Mouse (Mus musculus): Measurements from ENCODE around the gene Prss44. TPM values are rescaled to one million over a fixed set of nuclear protein-coding genes. Genes with fewer than 3 reads are reported as not detected.
A peak's percentile ranks its signal among the peaks of the same experiment; 100 is the strongest.
"Not testable (repeated sequence)": the region's sequence is repeated elsewhere in the genome, so short reads cannot be mapped to it uniquely, and the experiment has no call there.

Gene Prss44
- total and polyA plus RNA-seq, 2 experiments from 2014 or later, result not detected

DNA sequence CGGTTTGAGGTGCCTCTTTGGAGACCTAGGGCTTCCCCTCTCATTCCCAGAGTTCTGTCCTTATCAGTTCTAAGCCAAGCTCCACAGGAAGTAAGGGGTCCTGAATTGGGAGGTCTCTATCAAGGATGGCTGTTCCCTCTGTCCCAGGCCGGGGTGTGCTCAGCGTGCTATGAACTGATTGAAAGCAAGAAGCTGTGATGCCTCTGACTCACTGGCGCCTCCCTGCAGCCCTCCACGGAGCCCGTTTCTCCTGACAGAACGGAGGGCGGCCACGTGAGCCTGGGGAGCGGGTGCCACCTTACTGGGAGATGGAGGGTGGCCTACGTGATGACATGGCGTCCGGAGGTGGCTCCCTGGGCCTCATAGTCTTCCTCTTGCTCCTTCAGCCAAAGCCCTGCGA lies 15.9 kb upstream of the Prss44 start, which contains the start of gene Prss42:
Gene Prss42 (plus strand): TSS at position 301 of the 400 bp plus-strand sequence.
- Histone ChIP-seq H3K4me1 (ENCODE audit: insufficient read depth) (no peaks in the 10 kb centered on the region), H3K36me3 (ENCODE audit: insufficient read depth) (no peaks in the 10 kb centered on the region), H3K27me3 (ENCODE audit: insufficient read depth, low read length) (no peaks in the 10 kb centered on the region), H3K9me3 (ENCODE audit: low read length) (no peaks in the 10 kb centered on the region), H3K27ac (ENCODE audit: low read depth, low read length) (no peak within 1 kb of the TSS), H3K4me2 (ENCODE audit: low read depth) (no peak within 1 kb of the TSS), H3K9ac (no peak within 1 kb of the TSS), H3K4me3 (ENCODE audit: low read depth, low read length) (no peak within 1 kb of the TSS)
- WGBS, result 92% methylated on average over 14 of the region's 14 CpGs
- ATAC-seq (no peak), DNase-seq (no peak)
- TF ChIP-seq CTCF (IDR thresholded peaks at IDR 0.05; ENCODE audit: low read depth), result no peak

DNA sequence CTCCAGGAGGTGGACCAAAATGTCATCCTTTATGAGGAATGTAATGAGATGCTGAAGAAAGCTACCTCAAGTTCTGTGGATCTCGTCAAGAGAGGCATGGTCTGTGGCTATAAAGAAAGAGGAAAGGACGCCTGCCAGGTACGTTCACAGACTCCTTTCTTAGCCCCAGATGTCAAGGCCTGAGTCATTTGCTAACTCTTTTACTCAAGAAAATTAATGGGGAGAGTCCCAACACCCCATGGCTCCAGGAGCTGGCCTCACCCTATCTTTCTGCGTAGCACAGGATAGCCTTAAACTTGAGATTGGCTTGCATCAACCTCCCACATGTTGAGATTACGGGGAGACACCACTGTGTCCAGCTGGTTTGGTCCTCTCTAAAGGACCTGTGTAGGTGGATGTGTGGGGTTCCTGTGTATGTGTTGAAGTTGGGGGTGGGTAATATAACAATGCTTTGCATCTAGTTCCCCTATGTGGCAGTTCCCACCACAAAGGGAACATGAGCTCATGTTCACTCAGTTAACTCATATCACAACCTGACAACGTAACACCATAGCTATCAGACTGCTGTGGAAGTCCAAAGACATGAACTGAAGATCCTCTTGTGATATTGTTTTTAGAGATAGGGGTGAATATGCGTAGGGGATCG lies 12.8 kb upstream of the Prss44 start:
- H3K9me3 ChIP-seq (ENCODE audit: low read length), result no peaks in the 10 kb centered on the region
- no peak overlapping the region for H3K9ac ChIP-seq
- no peaks in the 10 kb centered on the region for H3K36me3 ChIP-seq (ENCODE audit: insufficient read depth)
- no peak for TF ChIP-seq CTCF (IDR thresholded peaks at IDR 0.05; ENCODE audit: low read depth)
- ATAC-seq (no peak), DNase-seq (no peak)
- no peak overlapping the region for H3K4me2 ChIP-seq (ENCODE audit: low read depth)
- no peak overlapping the region for H3K4me3 ChIP-seq (ENCODE audit: low read depth, low read length)
- H3K27me3 ChIP-seq (ENCODE audit: insufficient read depth, low read length), result no peaks in the 10 kb centered on the region
- 91% methylated on average over 8 of the region's 8 CpGs for WGBS
- no peaks in the 10 kb centered on the region for H3K4me1 ChIP-seq (ENCODE audit: insufficient read depth)
- no peak overlapping the region for H3K27ac ChIP-seq (ENCODE audit: low read depth, low read length)

DNA sequence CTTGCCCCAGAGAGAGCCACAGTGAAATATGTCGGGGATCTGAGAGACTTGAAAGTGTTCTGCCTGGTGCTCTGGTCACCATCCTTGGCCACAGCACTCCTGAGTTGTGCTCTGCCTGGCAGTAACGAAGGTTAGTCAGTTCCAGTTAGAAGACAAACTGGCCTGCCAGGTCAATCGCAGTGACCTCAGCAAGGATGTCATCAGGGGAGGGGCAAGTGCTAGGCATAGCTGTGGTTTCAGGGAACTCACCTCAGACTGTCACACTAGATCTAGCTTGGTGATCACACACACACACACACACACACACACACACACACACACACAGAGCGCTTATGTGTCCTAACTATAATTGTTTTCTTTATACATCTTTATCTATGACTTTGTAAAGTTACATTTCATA lies 10.5 kb upstream of the Prss44 start:
- H3K9me3 ChIP-seq (ENCODE audit: low read length), result no peaks in the 10 kb centered on the region
- ATAC-seq (no peak), DNase-seq (no peak)
- H3K4me1 ChIP-seq (ENCODE audit: insufficient read depth), result no peaks in the 10 kb centered on the region
- TF ChIP-seq CTCF (IDR thresholded peaks at IDR 0.05; ENCODE audit: low read depth), result no peak
- no peaks in the 10 kb centered on the region for H3K36me3 ChIP-seq (ENCODE audit: insufficient read depth)
- no peaks in the 10 kb centered on the region for H3K27me3 ChIP-seq (ENCODE audit: insufficient read depth, low read length)
- no peak overlapping the region for H3K27ac ChIP-seq (ENCODE audit: low read depth, low read length)
- whole genome bisulfite sequencing, result 73% methylated on average over 4 of the region's 4 CpGs
- no peak overlapping the region for H3K4me3 ChIP-seq (ENCODE audit: low read depth, low read length)
- H3K9ac ChIP-seq, result no peak overlapping the region
- no peak overlapping the region for H3K4me2 ChIP-seq (ENCODE audit: low read depth)

DNA sequence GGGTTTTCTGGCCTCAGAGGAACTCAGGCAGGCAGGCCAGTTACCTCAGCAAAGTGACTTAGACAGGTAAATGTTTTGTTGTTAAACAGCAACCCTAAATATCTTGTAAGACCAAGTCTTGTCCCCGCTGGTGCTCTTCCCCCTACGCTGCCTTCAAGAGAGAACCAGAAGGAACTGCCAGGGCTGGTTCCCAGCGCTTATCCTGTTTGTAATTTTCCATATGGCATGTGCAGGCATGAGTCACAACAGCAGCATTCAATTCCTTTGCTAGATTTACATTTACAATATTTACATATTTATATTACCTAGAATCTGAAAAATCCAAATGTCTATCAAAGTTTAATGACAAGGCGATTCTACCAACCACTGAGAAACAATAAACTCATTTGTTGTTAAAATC lies 3.7 kb upstream of the Prss44 start:
- 71% methylated on average over 4 of the region's 4 CpGs for WGBS
- H3K4me2 ChIP-seq (ENCODE audit: low read depth), result no peak overlapping the region
- no peaks in the 10 kb centered on the region for H3K27me3 ChIP-seq (ENCODE audit: insufficient read depth, low read length)
- no peaks in the 10 kb centered on the region for H3K36me3 ChIP-seq (ENCODE audit: insufficient read depth)
- DNase-seq (peak; percentile 5), ATAC-seq (no peak)
- no peak overlapping the region for H3K9ac ChIP-seq
- no peak overlapping the region for H3K4me3 ChIP-seq (ENCODE audit: low read depth, low read length)
- H3K27ac ChIP-seq (ENCODE audit: low read depth, low read length), result no peak overlapping the region
- no peaks in the 10 kb centered on the region for H3K9me3 ChIP-seq (ENCODE audit: low read length)
- TF ChIP-seq CTCF (IDR thresholded peaks at IDR 0.05; ENCODE audit: low read depth), result no peak
- H3K4me1 ChIP-seq (ENCODE audit: insufficient read depth), result no peaks in the 10 kb centered on the region

DNA sequence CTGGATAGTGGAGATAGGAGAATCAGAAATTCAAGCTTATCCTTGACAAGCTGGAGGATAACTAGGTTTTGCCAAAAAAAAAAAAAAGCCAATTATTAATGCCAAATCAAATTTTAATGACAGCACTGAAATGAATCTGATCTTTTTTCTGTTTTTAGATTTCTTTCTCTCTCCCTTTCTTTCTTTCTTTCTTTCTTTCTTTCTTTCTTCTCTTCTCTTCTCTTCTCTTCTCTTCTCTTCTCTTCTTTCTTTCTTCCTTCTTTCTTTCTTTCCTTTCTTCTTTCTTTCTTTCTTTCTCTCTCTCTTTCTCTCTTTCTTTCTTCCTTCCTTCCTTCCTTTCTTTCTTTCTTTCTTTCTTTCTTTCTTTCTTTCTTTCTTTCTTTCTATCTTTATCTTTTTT lies 6.8 kb downstream of the Prss44 start:
- H3K9me3 ChIP-seq (ENCODE audit: low read length); H3K4me2 ChIP-seq (ENCODE audit: low read depth); H3K27ac ChIP-seq (ENCODE audit: low read depth, low read length); H3K27me3 ChIP-seq (ENCODE audit: insufficient read depth, low read length); ATAC-seq; H3K9ac ChIP-seq; DNase-seq; H3K36me3 ChIP-seq (ENCODE audit: insufficient read depth); H3K4me1 ChIP-seq (ENCODE audit: insufficient read depth); H3K4me3 ChIP-seq (ENCODE audit: low read depth, low read length): not testable (repeated sequence)

DNA sequence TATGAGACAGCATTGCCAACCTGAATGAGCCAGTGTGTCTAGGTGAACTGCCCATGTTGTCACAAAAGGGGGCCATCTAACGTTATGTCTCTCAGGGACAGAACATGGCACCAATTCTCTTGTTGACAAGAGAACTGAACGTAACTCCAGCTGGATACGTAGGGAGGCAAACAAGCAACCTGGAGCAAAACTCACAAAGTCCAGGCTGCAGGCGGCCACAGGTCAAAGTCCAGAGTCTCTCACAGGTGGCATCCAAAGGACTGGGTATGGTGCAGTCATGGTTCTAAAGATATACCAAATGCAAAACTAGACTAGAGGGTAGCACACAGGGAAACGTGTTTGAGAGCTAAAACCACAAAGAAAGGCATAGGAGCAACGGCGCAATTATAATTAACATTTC lies 7.6 kb downstream of the Prss44 start:
- H3K4me1 ChIP-seq (ENCODE audit: insufficient read depth), result no peaks in the 10 kb centered on the region
- H3K27me3 ChIP-seq (ENCODE audit: insufficient read depth, low read length), result no peaks in the 10 kb centered on the region
- 87% methylated on average over 7 of the region's 7 CpGs for WGBS
- TF ChIP-seq CTCF (IDR thresholded peaks at IDR 0.05; ENCODE audit: low read depth), result no peak
- H3K9me3 ChIP-seq (ENCODE audit: low read length), result no peaks in the 10 kb centered on the region
- no peak overlapping the region for H3K4me3 ChIP-seq (ENCODE audit: low read depth, low read length)
- DNase-seq (no peak), ATAC-seq (no peak)
- H3K4me2 ChIP-seq (ENCODE audit: low read depth), result no peak overlapping the region
- H3K9ac ChIP-seq, result no peak overlapping the region
- no peaks in the 10 kb centered on the region for H3K36me3 ChIP-seq (ENCODE audit: insufficient read depth)
- H3K27ac ChIP-seq (ENCODE audit: low read depth, low read length), result no peak overlapping the region

DNA sequence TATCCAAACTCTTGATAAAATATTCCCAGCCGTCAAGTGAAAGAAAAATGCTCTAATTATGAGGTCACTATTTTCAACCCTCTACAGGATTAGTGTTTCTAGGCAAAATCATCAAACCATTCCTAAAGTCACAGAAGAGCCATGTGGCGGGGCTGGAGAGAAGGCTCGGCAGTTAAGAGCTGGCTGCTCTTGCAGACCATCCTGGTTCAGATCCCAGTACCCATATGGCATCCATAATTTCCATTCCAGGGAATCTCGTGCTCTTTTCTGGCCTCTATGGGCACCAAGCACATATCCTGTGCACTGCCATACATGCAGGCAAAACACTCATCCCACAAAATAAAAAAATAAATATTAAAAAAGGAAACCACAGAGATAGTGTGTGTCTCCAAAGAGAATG lies 11.6 kb downstream of the Prss44 start:
- H3K27me3 ChIP-seq (ENCODE audit: insufficient read depth, low read length), result no peaks in the 10 kb centered on the region
- H3K36me3 ChIP-seq (ENCODE audit: insufficient read depth), result no peaks in the 10 kb centered on the region
- H3K9me3 ChIP-seq (ENCODE audit: low read length), result no peaks in the 10 kb centered on the region
- H3K4me1 ChIP-seq (ENCODE audit: insufficient read depth), result no peaks in the 10 kb centered on the region
- ATAC-seq (no peak), DNase-seq (peak; percentile 15)
- H3K4me3 ChIP-seq (ENCODE audit: low read depth, low read length), result no peak overlapping the region
- no peak overlapping the region for H3K27ac ChIP-seq (ENCODE audit: low read depth, low read length)
- H3K4me2 ChIP-seq (ENCODE audit: low read depth), result no peak overlapping the region
- TF ChIP-seq CTCF (IDR thresholded peaks at IDR 0.05; ENCODE audit: low read depth), result no peak
- WGBS, result 62% methylated on average over 4 of the region's 4 CpGs
- no peak overlapping the region for H3K9ac ChIP-seq

Measured in forebrain, postnatal 0 days (tissue).